Mouse (Mus musculus) liver, adult 2 months (tissue): ENCODE data around the gene Flii.

ENCODE experiments used
- CTCF ChIP-seq: fragments of 200-500 bp; IDR thresholded peaks from 2 replicates; pipeline ENCODE4 v1.5.1; 2011; ENCODE audit warnings: low read depth, low read length, control low read depth
- POLR2A ChIP-seq: fragments of 200-500 bp; IDR thresholded peaks from 2 replicates; pipeline ENCODE4 v1.6.1; 2011; ENCODE audit warnings: low read length, control low read depth; ENCODE audit not compliant: insufficient read depth; ENCODE audit errors: extremely low read depth

DNA sequence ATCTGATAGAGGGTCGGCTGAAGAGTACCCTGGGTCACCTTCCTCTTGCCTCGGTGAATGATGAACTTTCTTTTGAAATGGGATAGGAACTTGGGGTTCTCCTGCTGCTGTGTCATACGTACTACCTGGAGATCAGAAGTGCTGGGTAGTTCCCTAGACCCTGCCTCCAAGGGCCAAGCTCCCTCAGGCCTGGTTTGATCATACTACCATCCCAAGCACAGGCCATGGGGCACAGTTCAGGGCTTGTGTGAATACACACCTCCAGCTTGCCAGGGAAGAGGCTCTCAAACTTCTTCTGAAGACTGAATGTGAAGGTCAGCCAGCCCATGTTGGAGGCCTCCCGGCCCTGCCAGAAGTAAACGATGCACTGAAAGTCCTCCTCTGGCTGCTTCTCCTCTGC is 11.2 kb downstream of the Flii start:
- no peak for TF ChIP-seq CTCF
- no peak for TF ChIP-seq POLR2A
